ENCODE assay signal across 8 mouse cellular contexts in genomic region chr2:153491512-153492178, GRCm38 (mm10). TPM values are rescaled to one million over a fixed set of nuclear protein-coding genes. Genes with fewer than 3 reads are reported as not detected.
DNase-seq lines count a peak whose midpoint lies in the region; ATAC-seq and TF ChIP-seq lines count a peak whose summit lies in the region.

No protein-coding gene starts in this region.

- peak overlapping the region; percentile 73 for H3K9ac ChIP-seq in hindbrain, embryonic 14.5 days
- H3K9ac ChIP-seq in midbrain, postnatal 0 days (replicated peaks; ENCODE audit: low read length, poor library complexity, severe bottlenecking), result peak overlapping the region; percentile 86

- 0 out of 2 replicates have a peak, but pooled peaks have one; percentile 0 for ATAC-seq in hindbrain, embryonic 14.5 days (ENCODE audit: low FRiP score)
- ATAC-seq in midbrain, postnatal 0 days (ENCODE audit: low FRiP score), result no peak

- WGBS in hindbrain, embryonic 14.5 days, result 9% methylated on average over 18 of the region's 18 CpGs
- WGBS in midbrain, postnatal 0 days, result 5% methylated on average over 18 of the region's 18 CpGs

- no peaks in the 10 kb centered on the region for H3K36me3 ChIP-seq in hindbrain, embryonic 14.5 days (replicated peaks; ENCODE audit: control insufficient read depth, insufficient read depth)
- no peaks in the 10 kb centered on the region for H3K36me3 ChIP-seq in midbrain, postnatal 0 days (ENCODE audit: insufficient read depth, low read length)

- DNase-seq in left cerebral cortex, adult 2 months (ENCODE audit: extremely low spot score in 1 of 2, low spot score in 2 of 2), result no peak
- DNase-seq in left cerebral cortex, adult 18-20 months (ENCODE audit: low spot score in 2 of 2), result no peak
- peak; percentile 77 for DNase-seq in cerebellum, adult 8-10 months
- no peak for DNase-seq in hindbrain, embryonic 14.5 days (ENCODE audit: low spot score)
- peak; percentile 51 for DNase-seq in midbrain, postnatal 0 days (ENCODE audit: low spot score)
- DNase-seq in thymus, postnatal 14 days, result no peak
- DNase-seq in embryo, embryonic 10 days (ENCODE audit: low spot score), result no peak
- no peak for DNase-seq in thymus, postnatal 0 days (ENCODE audit: low spot score)

- intact Hi-C loops in left cerebral cortex, adult 2 months (cut with DNase I), result loop anchor here (2.0 to 10.0 kb wide), 2 partner anchors 37 to 253 kb away; partner anchors contain the start of genes Mapre1 and Nol4l

- peaks cover 50% of the 10 kb centered on the region for H3K4me1 ChIP-seq in hindbrain, embryonic 14.5 days (replicated peaks; ENCODE audit: control insufficient read depth, insufficient read depth, low read length)
- peaks cover 29% of the 10 kb centered on the region for H3K4me1 ChIP-seq in midbrain, postnatal 0 days (ENCODE audit: insufficient read depth, low read length)

- TF ChIP-seq CTCF in left cerebral cortex, adult 2 months (IDR thresholded peaks at IDR 0.05), result no peak
- TF ChIP-seq CTCF in midbrain, postnatal 0 days (IDR thresholded peaks at IDR 0.05), result no peak

- peak overlapping the region; percentile 70 for H3K4me3 ChIP-seq in left cerebral cortex, adult 2 months
- peak overlapping the region; percentile 46 for H3K4me3 ChIP-seq in hindbrain, embryonic 14.5 days (replicated peaks; ENCODE audit: low read length)
- peak overlapping the region; percentile 56 for H3K4me3 ChIP-seq in midbrain, postnatal 0 days (ENCODE audit: low read depth, low read length)

- H3K4me2 ChIP-seq in hindbrain, embryonic 14.5 days (replicated peaks), result peak overlapping the region; percentile 78
- H3K4me2 ChIP-seq in midbrain, postnatal 0 days (ENCODE audit: low read depth, low read length, poor library complexity, severe bottlenecking), result peak overlapping the region; percentile 98

- no peaks in the 10 kb centered on the region for H3K9me3 ChIP-seq in hindbrain, embryonic 14.5 days (ENCODE audit: control insufficient read depth, low read length)
- no peaks in the 10 kb centered on the region for H3K9me3 ChIP-seq in midbrain, postnatal 0 days (ENCODE audit: low read length)

- no peaks in the 10 kb centered on the region; the same call in 1 of the 2 replicates for H3K27me3 ChIP-seq in hindbrain, embryonic 14.5 days (ENCODE audit: control insufficient read depth, insufficient read depth, low read length)
- H3K27me3 ChIP-seq in midbrain, postnatal 0 days (ENCODE audit: insufficient read depth, low read length), result no peaks in the 10 kb centered on the region

- H3K27ac ChIP-seq in left cerebral cortex, adult 2 months, result peak overlapping the region; percentile 90
- H3K27ac ChIP-seq in hindbrain, embryonic 14.5 days, result peak overlapping the region; percentile 96
- peak overlapping the region; percentile 97 for H3K27ac ChIP-seq in midbrain, postnatal 0 days (ENCODE audit: low read depth, low read length)

RNA-seq across cellular contexts. Expression of gene 4930404H24Rik, which starts 0.9 kb away (rescaled TPM):
- total RNA-seq in left cerebral cortex, adult 2 months (2021), result not detected
- total RNA-seq in left cerebral cortex, adult 18-20 months (2021), result 1 to 10 TPM in 1 of 2 experiments, not detected in 1; 1.3 TPM
- polyA plus RNA-seq in hindbrain, embryonic 14.5 days (2014; fragmentation: Nextera tagmentation; extraction: Ambion mirVana), result not detected in 2 replicates
- total RNA-seq in midbrain, postnatal 0 days (2014; rRNA removed), result not detected in 2 replicates
- polyA plus RNA-seq in midbrain, postnatal 0 days (2015; fragmentation: Nextera tagmentation; extraction: Ambion mirVana), result not detected in 2 replicates
- not detected in 2 replicates for polyA plus RNA-seq in thymus, postnatal 0 days (2015; fragmentation: Nextera tagmentation; extraction: Ambion mirVana)

RNA-seq across cellular contexts. Expression of gene Nol4l, which starts 38.1 kb away (rescaled TPM):
- total RNA-seq in left cerebral cortex, adult 2 months (2021), result 10 to 100 TPM; 45.0 to 51.3 TPM
- total RNA-seq in left cerebral cortex, adult 18-20 months (2021), result 10 to 100 TPM; 44.0 to 55.2 TPM
- polyA plus RNA-seq in hindbrain, embryonic 14.5 days (2014; fragmentation: Nextera tagmentation; extraction: Ambion mirVana), result 44.8 and 49.8 TPM in 2 replicates
- total RNA-seq in midbrain, postnatal 0 days (2014; rRNA removed), result 73.1 and 97.7 TPM in 2 replicates
- polyA plus RNA-seq in midbrain, postnatal 0 days (2015; fragmentation: Nextera tagmentation; extraction: Ambion mirVana), result 24.4 and 26.4 TPM in 2 replicates
- 1.9 and 2.0 TPM in 2 replicates for polyA plus RNA-seq in thymus, postnatal 0 days (2015; fragmentation: Nextera tagmentation; extraction: Ambion mirVana)

Comparison
In these comparisons a context has a peak if more than half of its experiments do, and no peak if none do; other contexts are left out.
1. DNase-seq: peak in cerebellum, adult 8-10 months (single experiment) and midbrain, postnatal 0 days (single experiment); none in left cerebral cortex, adult 2 months (0 of 2), left cerebral cortex, adult 18-20 months (0 of 2), hindbrain, embryonic 14.5 days (single experiment), thymus, postnatal 14 days (single experiment), embryo, embryonic 10 days (single experiment) and thymus, postnatal 0 days (single experiment).
2. Peak in every context shown above with its lines, with median percentiles within 50 percentile points of each other: H3K27ac ChIP-seq and H3K4me3 ChIP-seq.